Comparison of ENCODE assay signal across 8 mouse cellular contexts in the genomic region with DNA sequence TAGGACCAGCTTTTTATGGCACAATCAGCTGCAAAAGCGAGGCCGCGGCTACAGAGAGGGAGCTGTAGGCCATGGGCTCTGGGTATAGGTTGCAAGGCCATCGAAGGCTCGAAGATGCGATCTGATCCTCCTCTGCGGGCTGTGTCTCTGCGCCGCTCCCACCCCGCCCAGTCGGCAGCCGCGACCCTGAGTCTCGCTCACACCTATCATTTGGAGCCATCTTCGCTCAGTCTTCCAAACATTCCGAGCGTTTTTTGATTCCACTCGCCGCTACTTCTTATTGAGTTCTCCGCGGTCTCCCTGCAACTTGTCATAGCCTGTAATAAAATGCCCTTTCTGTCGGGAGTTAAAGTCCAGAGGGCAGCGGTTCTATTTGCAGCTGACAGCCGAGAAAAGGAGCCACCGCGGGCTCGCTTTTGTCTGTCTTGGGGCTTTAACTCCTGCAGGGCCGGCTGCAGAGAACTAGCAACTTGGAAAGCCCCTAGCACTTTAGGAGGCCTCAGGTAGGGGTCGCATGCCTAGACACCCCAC.
DNase-seq lines count a peak whose midpoint lies in the region; ATAC-seq and TF ChIP-seq lines count a peak whose summit lies in the region.

No protein-coding gene starts in this region.

- no peak for DNase-seq in gastrocnemius, adult 2 months
- DNase-seq in gastrocnemius, postnatal 36 days: no peak
- DNase-seq in embryo, embryonic 10.5 days (ENCODE audit: low spot score): peak; percentile 64
- DNase-seq in midbrain, embryonic 11.5 days (ENCODE audit: low spot score, missing footprints): peak; percentile 95
- DNase-seq in layer of hippocampus, adult 9-10 months (ENCODE audit: low spot score): no peak
- no peak for DNase-seq in cerebellum, adult 9-11 months

- H3K4me2 ChIP-seq in intestine, postnatal 0 days (replicated peaks; ENCODE audit: low read depth): peak overlapping the region; percentile 47
- peak overlapping the region; percentile 49 for H3K4me2 ChIP-seq in midbrain, embryonic 11.5 days

- H3K9me3 ChIP-seq in intestine, postnatal 0 days (ENCODE audit: control insufficient read depth): no peaks in the 10 kb centered on the region
- H3K9me3 ChIP-seq in midbrain, embryonic 11.5 days (ENCODE audit: control insufficient read depth, low read length): no peaks in the 10 kb centered on the region; the same call in 1 of the 2 replicates

- peak overlapping the region; percentile 56 for H3K4me3 ChIP-seq in gastrocnemius, adult 2 months
- H3K4me3 ChIP-seq in intestine, postnatal 0 days (ENCODE audit: low read depth, low read length): peak overlapping the region; percentile 23; the same call in 1 of the 2 replicates
- H3K4me3 ChIP-seq in midbrain, embryonic 11.5 days (ENCODE audit: low read depth, low read length): peak overlapping the region; percentile 16

- no peaks in the 10 kb centered on the region for H3K36me3 ChIP-seq in intestine, postnatal 0 days (ENCODE audit: control insufficient read depth, insufficient read depth)
- no peaks in the 10 kb centered on the region for H3K36me3 ChIP-seq in midbrain, embryonic 11.5 days (ENCODE audit: control insufficient read depth, insufficient read depth, low read length)

- no peak overlapping the region for H3K27ac ChIP-seq in gastrocnemius, adult 2 months
- no peak overlapping the region for H3K27ac ChIP-seq in intestine, postnatal 0 days (ENCODE audit: low read depth, low read length)
- no peak overlapping the region for H3K27ac ChIP-seq in midbrain, embryonic 11.5 days (ENCODE audit: low read depth, low read length)

- no peak for TF ChIP-seq CTCF in gastrocnemius, adult 2 months (IDR thresholded peaks at IDR 0.05)
- TF ChIP-seq CTCF in intestine, postnatal 0 days (IDR thresholded peaks at IDR 0.05; ENCODE audit: low read depth): no peak

- no peaks in the 10 kb centered on the region for H3K4me1 ChIP-seq in intestine, postnatal 0 days (replicated peaks; ENCODE audit: control insufficient read depth, insufficient read depth, low read length)
- peaks cover 10% of the 10 kb centered on the region for H3K4me1 ChIP-seq in midbrain, embryonic 11.5 days (ENCODE audit: control insufficient read depth, insufficient read depth, low read length)

- H3K9ac ChIP-seq in intestine, postnatal 0 days (ENCODE audit: low read depth, low read length): no peak overlapping the region
- H3K9ac ChIP-seq in midbrain, embryonic 11.5 days (ENCODE audit: low read length): peak overlapping the region; percentile 29; the same call in 1 of the 2 replicates

- intact Hi-C loops in gastrocnemius, adult 2 months (cut with DNase I): no loop called here
- intact Hi-C loops in gastrocnemius, postnatal 36 days (cut with DNase I): no loop called here

- under 1% methylated on average over 29 of the region's 29 CpGs for WGBS in intestine, postnatal 0 days
- WGBS in midbrain, embryonic 11.5 days: under 1% methylated on average over 29 of the region's 29 CpGs

- no peak for ATAC-seq in intestine, postnatal 0 days
- peak; percentile 43; the same call in 1 of the 2 replicates for ATAC-seq in midbrain, embryonic 11.5 days (ENCODE audit: low FRiP score)
- no peak for ATAC-seq in activated CD4-positive, CD25-positive, alpha-beta regulatory T cell, adult 4 months

- peaks cover 78% of the 10 kb centered on the region for H3K27me3 ChIP-seq in intestine, postnatal 0 days (replicated peaks; ENCODE audit: control insufficient read depth, insufficient read depth, low read length)
- H3K27me3 ChIP-seq in midbrain, embryonic 11.5 days (ENCODE audit: control insufficient read depth, insufficient read depth, low read length): peaks cover 77% of the 10 kb centered on the region

Comparison
In these comparisons a context has a peak if more than half of its experiments do, and no peak if none do; other contexts are left out.
1. DNase-seq: peak in embryo, embryonic 10.5 days (single experiment) and midbrain, embryonic 11.5 days (single experiment); none in gastrocnemius, adult 2 months (single experiment), gastrocnemius, postnatal 36 days (0 of 2), layer of hippocampus, adult 9-10 months (single experiment) and cerebellum, adult 9-11 months (single experiment).
2. Peak in every context shown above with its lines, with median percentiles within 50 percentile points of each other: H3K4me3 ChIP-seq.